In genomic region chrX:161718548-161718947, GRCm38 (mm10) we compare ENCODE assay signal across 8 mouse cellular contexts. TPM values are rescaled to one million over a fixed set of nuclear protein-coding genes. Genes with fewer than 3 reads are reported as not detected.
DNase-seq lines count a peak whose midpoint lies in the region; ATAC-seq and TF ChIP-seq lines count a peak whose summit lies in the region.

No protein-coding gene starts in this region.

- no peak overlapping the region for H3K9ac ChIP-seq in lung, embryonic 15.5 days

- TF ChIP-seq POLR2A in cerebellum, adult 2 months (IDR thresholded peaks at IDR 0.05; ENCODE audit: borderline replicate concordance, insufficient read depth, low read length), result no peak

- peak overlapping the region; percentile 10 for H3K4me3 ChIP-seq in cerebellum, adult 2 months (replicated peaks; ENCODE audit: insufficient read depth, low read depth, low read length)
- peak overlapping the region; percentile 59 for H3K4me3 ChIP-seq in megakaryocyte, embryonic 14.5 days (replicated peaks)
- H3K4me3 ChIP-seq in lung, embryonic 15.5 days, result peak overlapping the region; percentile 49; the same call in 1 of the 2 replicates

- WGBS in cerebellum, adult 2 months, result 48% methylated on average over 9 of the region's 11 CpGs
- WGBS in lung, embryonic 15.5 days, result 17% methylated on average over 11 of the region's 11 CpGs

- DNase-seq in cerebellum, adult 2 months, result no peak
- no peak for DNase-seq in spleen, postnatal 10 days (ENCODE audit: low spot score in 2 of 2)
- no peak for DNase-seq in T-cell, adult 2 months (ENCODE audit: low spot score)
- no peak for DNase-seq in left cerebral cortex, postnatal 14 days (ENCODE audit: low spot score in 2 of 2)

- no peaks in the 10 kb centered on the region for H3K36me3 ChIP-seq in megakaryocyte, embryonic 14.5 days (replicated peaks; ENCODE audit: low read length)
- H3K36me3 ChIP-seq in lung, embryonic 15.5 days, result no peaks in the 10 kb centered on the region

- no peak overlapping the region for H3K27ac ChIP-seq in cerebellum, adult 2 months (ENCODE audit: insufficient read depth, low read length)
- H3K27ac ChIP-seq in lung, embryonic 15.5 days, result no peak overlapping the region

- no peaks in the 10 kb centered on the region; the same call in 1 of the 2 replicates for H3K27me3 ChIP-seq in cerebellum, adult 2 months (ENCODE audit: control insufficient read depth, insufficient read depth, low read length)
- peaks cover 56% of the 10 kb centered on the region for H3K27me3 ChIP-seq in megakaryocyte, embryonic 14.5 days (replicated peaks)
- H3K27me3 ChIP-seq in lung, embryonic 15.5 days, result peaks cover 58% of the 10 kb centered on the region

- no peak for TF ChIP-seq CTCF in cerebellum, adult 2 months (IDR thresholded peaks at IDR 0.05; ENCODE audit: borderline replicate concordance, insufficient read depth, low read depth, low read length)

- H3K9me3 ChIP-seq in megakaryocyte, embryonic 14.5 days, result no peaks in the 10 kb centered on the region
- H3K9me3 ChIP-seq in lung, embryonic 15.5 days, result no peaks in the 10 kb centered on the region

- no peak for ATAC-seq in cerebellum, adult (ENCODE audit: insufficient number of reproducible peaks, low FRiP score, low TSS enrichment)
- no peak for ATAC-seq in megakaryocyte, adult 5-6 weeks (ENCODE audit: poor library complexity, severe bottlenecking)
- no peak for ATAC-seq in lung, embryonic 15.5 days (ENCODE audit: borderline replicate concordance, extremely low read depth, low FRiP score, low TSS enrichment)

- H3K4me2 ChIP-seq in lung, embryonic 15.5 days, result peak overlapping the region; percentile 89

- intact Hi-C loops in left cerebral cortex, postnatal 14 days (cut with DNase I), result loop anchor here (5.0 to 10.0 kb wide), 2 partner anchors 69 to 314 kb away; no protein-coding TSS in a partner anchor

- no peaks in the 10 kb centered on the region for H3K4me1 ChIP-seq in cerebellum, adult 2 months (ENCODE audit: control insufficient read depth, insufficient read depth, low read length)
- H3K4me1 ChIP-seq in megakaryocyte, embryonic 14.5 days, result peaks cover 3% of the 10 kb centered on the region; the same call in 1 of the 2 replicates
- H3K4me1 ChIP-seq in lung, embryonic 15.5 days, result no peaks in the 10 kb centered on the region

RNA-seq across cellular contexts. Expression of gene Rai2, which starts 1.7 kb away (rescaled TPM):
- 8.1 and 8.8 TPM in 2 replicates for polyA plus RNA-seq in cerebellum, adult 2 months (2012; rRNA removed)
- 0.66 and 1.0 TPM in 2 replicates for polyA plus RNA-seq in megakaryocyte, embryonic 14.5 days (2012; ENCODE audit: insufficient read depth, low replicate concordance)
- total RNA-seq in megakaryocyte, adult 5-6 weeks (2015), result 0.21 TPM in 1 of 2 replicates, not detected in the other
- total RNA-seq in megakaryocyte, adult 5-6 weeks (2017), result not detected in 2 replicates
- 2.4 and 2.8 TPM in 2 replicates for polyA plus RNA-seq in lung, embryonic 15.5 days (2015; fragmentation: Nextera tagmentation; extraction: Ambion mirVana)
- total RNA-seq in left cerebral cortex, postnatal 14 days (2021), result 10 to 100 TPM; 10.7 to 12.2 TPM
